Mouse (Mus musculus): ENCODE results near the gene Urgcp.

- TF ChIP-seq CTCF (IDR thresholded peaks at IDR 0.05; ENCODE audit: control insufficient read depth, insufficient read depth, low read length) = no peak
- no peak for TF ChIP-seq POLR2A (IDR thresholded peaks at IDR 0.05; ENCODE audit: borderline replicate concordance, control insufficient read depth, low read depth, low read length)
These were observed 3.8 kb upstream of the Urgcp start for GRCm38 (mm10) chr11:5766019-5766418.

Data from bone marrow, adult 2 months (tissue).